Comparison of ENCODE assay signal across 11 mouse cellular contexts in the genomic region with DNA sequence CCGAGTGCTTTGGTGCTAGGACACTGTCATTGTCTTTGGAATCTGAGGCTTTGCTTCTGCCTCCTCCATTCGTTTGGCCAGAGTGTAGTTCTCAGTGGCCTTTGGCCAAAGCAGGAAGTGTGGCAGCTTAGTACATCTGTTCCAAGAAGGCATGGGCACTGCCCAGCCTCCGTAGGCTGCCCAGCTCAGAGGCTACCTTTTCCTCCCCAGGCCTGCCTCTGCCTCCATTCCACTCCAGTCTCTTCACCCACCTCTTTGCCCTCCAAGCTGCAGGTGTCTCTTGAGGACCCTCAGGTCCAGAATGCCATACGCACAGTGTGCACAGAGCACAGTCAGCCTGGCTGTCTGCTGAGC. TPM values are rescaled to one million over a fixed set of nuclear protein-coding genes. Genes with fewer than 3 reads are reported as not detected.
DNase-seq lines count a peak whose midpoint lies in the region; ATAC-seq and TF ChIP-seq lines count a peak whose summit lies in the region.
"Had no signal": no experiment of that assay in that cellular context is flagged by ENCODE, and none has a peak within 500 bp of the region (broad histone marks: within the 10 kb centered on the region; RNA-seq: fewer than 3 reads in every experiment).

No protein-coding gene starts in this region.

- TF ChIP-seq EP300 in ES-Bruce4 (IDR thresholded peaks at IDR 0.05; ENCODE audit: insufficient read depth, low read depth, low read length): no peak

- peaks cover 2% of the 10 kb centered on the region; the same call in 1 of the 2 replicates for H3K36me3 ChIP-seq in erythroblast, embryonic 14.5 days (ENCODE audit: control insufficient read depth)
- H3K36me3 ChIP-seq in kidney, adult 2 months (ENCODE audit: control insufficient read depth, insufficient read depth, low read length): no peaks in the 10 kb centered on the region
- no peaks in the 10 kb centered on the region for H3K36me3 ChIP-seq in ES-Bruce4 (ENCODE audit: control insufficient read depth, insufficient read depth, low read length, poor library complexity, severe bottlenecking)
- no peaks in the 10 kb centered on the region; the same call in 1 of the 2 replicates for H3K36me3 ChIP-seq in intestine, postnatal 0 days (ENCODE audit: control insufficient read depth, insufficient read depth)

- peak overlapping the region; percentile 17 for H3K4me2 ChIP-seq in intestine, postnatal 0 days (replicated peaks; ENCODE audit: low read depth)

- DNase-seq in kidney, adult 2 months: peak; percentile 65
- DNase-seq in kidney, postnatal 4 days: no peak
- DNase-seq: layer of hippocampus, postnatal 36 days; thymus, adult 18-20 months had no signal

- TF ChIP-seq POLR2A in kidney, adult 2 months (IDR thresholded peaks at IDR 0.05; ENCODE audit: low read depth, low read length): no peak
- TF ChIP-seq POLR2A in ES-Bruce4 (IDR thresholded peaks at IDR 0.05; ENCODE audit: insufficient read depth, low read length): no peak

- no peaks in the 10 kb centered on the region for H3K9me3 ChIP-seq in erythroblast, embryonic 14.5 days (ENCODE audit: control insufficient read depth, low read length)
- H3K9me3 ChIP-seq in ES-Bruce4 (replicated peaks; ENCODE audit: control insufficient read depth, insufficient read depth, low read length, poor library complexity, severe bottlenecking): no peaks in the 10 kb centered on the region
- no peaks in the 10 kb centered on the region for H3K9me3 ChIP-seq in intestine, postnatal 0 days (ENCODE audit: control insufficient read depth)

- no peaks in the 10 kb centered on the region for H3K27me3 ChIP-seq in erythroblast, embryonic 14.5 days (ENCODE audit: control insufficient read depth)
- no peaks in the 10 kb centered on the region for H3K27me3 ChIP-seq in kidney, adult 2 months (replicated peaks; ENCODE audit: control insufficient read depth, insufficient read depth, low read length)
- no peaks in the 10 kb centered on the region for H3K27me3 ChIP-seq in ES-Bruce4 (ENCODE audit: control insufficient read depth, insufficient read depth, low read length, poor library complexity, severe bottlenecking)
- H3K27me3 ChIP-seq in intestine, postnatal 0 days (replicated peaks; ENCODE audit: control insufficient read depth, insufficient read depth, low read length): no peaks in the 10 kb centered on the region

- ATAC-seq in erythroblast, adult 5-6 weeks (replicated peaks; ENCODE audit: low FRiP score, poor library complexity, severe bottlenecking): no peak
- peak; percentile 28; the same call in 1 of the 2 replicates for ATAC-seq in intestine, postnatal 0 days
- no peak for ATAC-seq in megakaryocyte progenitor cell, adult 5-6 weeks (replicated peaks; ENCODE audit: poor library complexity)
- no peak for ATAC-seq in frontal cortex, adult (ENCODE audit: low TSS enrichment)

- no peak overlapping the region for H3K27ac ChIP-seq in kidney, adult 2 months (ENCODE audit: insufficient read depth, low read depth, low read length)
- peak overlapping the region; percentile 19; the same call in 1 of the 2 replicates for H3K27ac ChIP-seq in ES-Bruce4 (ENCODE audit: insufficient read depth, low read length)
- peak overlapping the region; percentile 62 for H3K27ac ChIP-seq in intestine, postnatal 0 days (ENCODE audit: low read depth, low read length)

- H3K4me3 ChIP-seq in erythroblast, embryonic 14.5 days (replicated peaks): peak overlapping the region; percentile 28
- no peak overlapping the region for H3K4me3 ChIP-seq in kidney, adult 2 months (ENCODE audit: insufficient read depth, low read depth, low read length)
- peak overlapping the region; percentile 22 for H3K4me3 ChIP-seq in ES-Bruce4 (ENCODE audit: low read depth, low read length)
- no peak overlapping the region for H3K4me3 ChIP-seq in intestine, postnatal 0 days (ENCODE audit: low read depth, low read length)

- TF ChIP-seq CTCF in kidney, adult 2 months (conservative IDR thresholded peaks at IDR 0.05; ENCODE audit: insufficient read depth, insufficient read length, low read depth, low read length): no peak
- TF ChIP-seq CTCF in ES-Bruce4 (IDR thresholded peaks at IDR 0.05; ENCODE audit: low read depth, low read length): no peak
- TF ChIP-seq CTCF in intestine, postnatal 0 days (IDR thresholded peaks at IDR 0.05; ENCODE audit: low read depth): no peak

- peak overlapping the region; percentile 4; the same call in 1 of the 2 replicates for H3K9ac ChIP-seq in ES-Bruce4 (ENCODE audit: low read depth, poor library complexity, severe bottlenecking)
- H3K9ac ChIP-seq in intestine, postnatal 0 days (ENCODE audit: low read depth, low read length): 0 out of 2 replicates have a peak overlapping the region, but pooled peaks have one; percentile 17

- peaks cover 42% of the 10 kb centered on the region for H3K4me1 ChIP-seq in erythroblast, embryonic 14.5 days (ENCODE audit: control insufficient read depth)
- peaks cover 9% of the 10 kb centered on the region for H3K4me1 ChIP-seq in kidney, adult 2 months (ENCODE audit: control insufficient read depth, insufficient read depth, low read length)
- H3K4me1 ChIP-seq in ES-Bruce4 (ENCODE audit: control insufficient read depth, insufficient read depth, low read length): peaks cover 5% of the 10 kb centered on the region
- peaks cover 4% of the 10 kb centered on the region; the same call in 1 of the 2 replicates for H3K4me1 ChIP-seq in intestine, postnatal 0 days (replicated peaks; ENCODE audit: control insufficient read depth, insufficient read depth, low read length)

- 31% methylated on average over 4 of the region's 4 CpGs for WGBS in kidney, adult 2 months
- 46% methylated on average over 4 of the region's 4 CpGs for WGBS in intestine, postnatal 0 days

RNA-seq across cellular contexts. Expression of a gene that starts 9.9 kb away (rescaled TPM):
- polyA plus RNA-seq in erythroblast, embryonic 14.5 days (2012): not detected in 2 replicates
- total RNA-seq in erythroblast, adult 5-6 weeks (2015; ENCODE audit: low replicate concordance): not detected in 2 replicates
- total RNA-seq in erythroblast, adult 5-6 weeks (2017; ENCODE audit: low replicate concordance): 0.28 TPM in 1 of 2 replicates, not detected in the other
- 6.9 and 9.5 TPM in 2 replicates for polyA plus RNA-seq in kidney, adult 2 months (2012; rRNA removed)
- polyA plus RNA-seq in ES-Bruce4 (2011; ENCODE audit: insufficient read depth, insufficient read length, low read depth, missing spikeins): 7.2 and 7.9 TPM in 2 replicates
- 2.9 and 3.1 TPM in 2 replicates for polyA plus RNA-seq in intestine, postnatal 0 days (2015; fragmentation: Nextera tagmentation; extraction: Ambion mirVana)
- 0.12 and 0.76 TPM in 2 replicates for total RNA-seq in megakaryocyte progenitor cell, adult 5-6 weeks (2015)
- not detected in 2 replicates for total RNA-seq in megakaryocyte progenitor cell, adult 5-6 weeks (2017)
- total RNA-seq: hematopoietic stem cell, adult 5-6 weeks had no signal

RNA-seq across cellular contexts. Expression of a gene that starts 27.3 kb away (rescaled TPM):
- not detected in 2 replicates for polyA plus RNA-seq in erythroblast, embryonic 14.5 days (2012)
- not detected in 2 replicates for total RNA-seq in erythroblast, adult 5-6 weeks (2015; ENCODE audit: low replicate concordance)
- not detected in 2 replicates for total RNA-seq in erythroblast, adult 5-6 weeks (2017; ENCODE audit: low replicate concordance)
- polyA plus RNA-seq in kidney, adult 2 months (2012; rRNA removed): not detected in 2 replicates
- not detected in 2 replicates for polyA plus RNA-seq in ES-Bruce4 (2011; ENCODE audit: insufficient read depth, insufficient read length, low read depth, missing spikeins)
- not detected in 2 replicates for polyA plus RNA-seq in intestine, postnatal 0 days (2015; fragmentation: Nextera tagmentation; extraction: Ambion mirVana)
- not detected in 2 replicates for total RNA-seq in megakaryocyte progenitor cell, adult 5-6 weeks (2015)
- not detected in 2 replicates for total RNA-seq in megakaryocyte progenitor cell, adult 5-6 weeks (2017)
- total RNA-seq: hematopoietic stem cell, adult 5-6 weeks; layer of hippocampus, postnatal 36 days had no signal

RNA-seq across cellular contexts. Expression of a gene that starts 32.9 kb away (rescaled TPM):
- polyA plus RNA-seq in erythroblast, embryonic 14.5 days (2012): 1.6 and 2.6 TPM in 2 replicates
- 3.7 and 6.5 TPM in 2 replicates for total RNA-seq in erythroblast, adult 5-6 weeks (2015; ENCODE audit: low replicate concordance)
- 4.6 and 5.8 TPM in 2 replicates for total RNA-seq in erythroblast, adult 5-6 weeks (2017; ENCODE audit: low replicate concordance)
- polyA plus RNA-seq in kidney, adult 2 months (2012; rRNA removed): 31.2 and 32.5 TPM in 2 replicates
- polyA plus RNA-seq in ES-Bruce4 (2011; ENCODE audit: insufficient read depth, insufficient read length, low read depth, missing spikeins): 21.4 and 22.8 TPM in 2 replicates
- polyA plus RNA-seq in intestine, postnatal 0 days (2015; fragmentation: Nextera tagmentation; extraction: Ambion mirVana): 12.6 and 12.9 TPM in 2 replicates
- 7.9 and 12.1 TPM in 2 replicates for total RNA-seq in megakaryocyte progenitor cell, adult 5-6 weeks (2015)
- 11.5 and 14.8 TPM in 2 replicates for total RNA-seq in megakaryocyte progenitor cell, adult 5-6 weeks (2017)

RNA-seq across cellular contexts. Expression of a gene that starts 54.6 kb away (rescaled TPM):
- 0.01 TPM in 1 of 2 replicates, not detected in the other for polyA plus RNA-seq in erythroblast, embryonic 14.5 days (2012)
- 0.19 TPM in 1 of 2 replicates, not detected in the other for total RNA-seq in erythroblast, adult 5-6 weeks (2015; ENCODE audit: low replicate concordance)
- total RNA-seq in erythroblast, adult 5-6 weeks (2017; ENCODE audit: low replicate concordance): not detected in 2 replicates
- 0.19 and 0.67 TPM in 2 replicates for polyA plus RNA-seq in kidney, adult 2 months (2012; rRNA removed)
- 3.2 and 4.2 TPM in 2 replicates for polyA plus RNA-seq in ES-Bruce4 (2011; ENCODE audit: insufficient read depth, insufficient read length, low read depth, missing spikeins)
- polyA plus RNA-seq in intestine, postnatal 0 days (2015; fragmentation: Nextera tagmentation; extraction: Ambion mirVana): 0.69 and 0.70 TPM in 2 replicates
- 0.12 TPM in 1 of 2 replicates, not detected in the other for total RNA-seq in megakaryocyte progenitor cell, adult 5-6 weeks (2015)
- total RNA-seq in megakaryocyte progenitor cell, adult 5-6 weeks (2017): not detected in 2 replicates

Comparison
In these comparisons a context has a peak if more than half of its experiments do, and no peak if none do; other contexts are left out.
1. H3K4me3 ChIP-seq: peak in erythroblast, embryonic 14.5 days (single experiment) and ES-Bruce4 (single experiment); none in kidney, adult 2 months (single experiment) and intestine, postnatal 0 days (single experiment).